Mouse (Mus musculus): ENCODE measurements around the gene Pdia5.

Gene Pdia5

DNA sequence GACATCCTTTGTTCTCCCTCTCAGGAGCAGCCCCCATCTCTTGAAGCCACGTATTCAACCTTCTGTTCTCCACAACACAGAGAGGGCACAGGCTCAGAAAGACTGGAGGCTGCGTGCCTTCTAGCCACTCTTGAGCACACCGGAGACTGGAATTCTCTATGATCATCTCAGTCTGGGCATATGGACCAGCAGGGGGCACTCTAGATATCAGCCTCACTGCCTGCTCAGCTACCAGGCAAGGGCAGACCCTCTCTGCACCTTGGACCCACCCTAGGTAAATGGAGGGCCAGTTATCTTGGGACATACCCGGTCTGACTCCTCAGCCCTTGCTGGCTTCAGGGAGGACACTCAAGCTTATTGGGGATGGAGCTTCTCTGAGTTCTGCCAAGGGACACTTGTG is 68.5 kb downstream of the Pdia5 start:
- POLR2A ChIA-PET = interaction anchor here in 3 of 4 experiments (0.6 to 1.4 kb wide), 6 partner anchors 9 to 166 kb away, joined by 3 to 4 read pairs (median 3); no protein-coding TSS in a partner anchor

DNA sequence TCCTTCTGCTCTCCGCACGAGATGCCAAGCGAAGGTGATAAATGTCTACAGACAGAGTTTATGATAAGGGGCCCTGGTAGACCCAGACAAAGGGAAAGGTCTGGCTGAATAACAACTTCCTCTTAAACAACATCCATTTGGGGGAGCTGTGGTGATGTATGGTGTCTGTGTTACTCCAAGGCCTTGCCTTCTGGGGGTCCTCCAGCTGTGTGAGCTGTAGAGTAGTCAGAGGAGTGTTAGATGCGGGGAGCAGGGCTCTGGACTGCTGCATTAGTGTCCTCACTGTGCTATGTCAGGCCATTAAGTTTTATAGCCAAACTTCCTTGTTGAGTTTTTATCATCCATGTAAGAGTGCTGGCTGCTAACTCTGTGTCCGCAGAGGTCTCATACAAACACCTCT is 76.1 kb downstream of the Pdia5 start:
- CTCF ChIA-PET = no interaction called here
- POLR2A ChIA-PET = no interaction called here

More for the DNA sequence above, 68.5 kb downstream of the Pdia5 start:
- CTCF ChIA-PET = interaction anchor here (0.6 to 1.8 kb wide), 14 partner anchors 10 to 732 kb away, joined by 3 to 12 read pairs (median 4); partner anchors contain the start of genes Sec22a (in 1 of the 4) and Sema5b (in 1 of the 4)

GRCm38 (mm10) chr16:35406706-35407105 is 84.0 kb downstream of the Pdia5 start:
- ChIA-PET CTCF (interaction anchor here in 2 of 4 experiments (1.0 to 1.3 kb wide), 3 partner anchors 134 to 221 kb away, joined by 3 read pairs; no protein-coding TSS in a partner anchor), POLR2A (interaction anchor here in 1 of 4 experiments (0.6 to 1.6 kb wide), 3 partner anchors 13 to 43 kb away, joined by 3 to 6 read pairs (median 6); partner anchors contain the start of gene Sec22a)

DNA sequence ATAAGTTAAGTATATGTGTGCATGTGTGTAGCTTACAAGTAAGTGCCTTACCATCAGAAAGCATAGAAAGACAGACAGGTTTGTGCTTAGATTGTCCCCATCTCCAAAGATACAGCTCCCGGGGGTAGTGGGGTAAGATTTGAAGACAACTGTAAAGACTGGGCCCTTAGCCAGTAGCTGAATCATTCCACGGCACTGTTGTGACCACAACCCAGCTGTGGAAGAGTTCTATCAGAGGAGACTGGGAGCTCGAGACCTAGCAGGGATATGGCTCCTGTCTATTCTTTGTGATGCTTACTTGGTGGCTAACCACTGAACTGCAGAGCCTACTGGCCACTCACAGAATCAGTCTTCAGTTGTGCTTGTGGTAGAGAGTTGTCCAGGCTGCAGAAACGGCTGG is 84.5 kb downstream of the Pdia5 start:
- ChIA-PET CTCF (interaction anchor here in 3 of 4 experiments (0.5 to 2.2 kb wide), 4 partner anchors 16 to 455 kb away, joined by 3 to 5 read pairs (median 3); no protein-coding TSS in a partner anchor), POLR2A (interaction anchor here in 2 of 4 experiments (0.6 to 2.2 kb wide), 4 partner anchors 35 to 80 kb away, joined by 3 to 7 read pairs (median 4); partner anchors contain the start of gene Sec22a (in 2 of the 2))

DNA sequence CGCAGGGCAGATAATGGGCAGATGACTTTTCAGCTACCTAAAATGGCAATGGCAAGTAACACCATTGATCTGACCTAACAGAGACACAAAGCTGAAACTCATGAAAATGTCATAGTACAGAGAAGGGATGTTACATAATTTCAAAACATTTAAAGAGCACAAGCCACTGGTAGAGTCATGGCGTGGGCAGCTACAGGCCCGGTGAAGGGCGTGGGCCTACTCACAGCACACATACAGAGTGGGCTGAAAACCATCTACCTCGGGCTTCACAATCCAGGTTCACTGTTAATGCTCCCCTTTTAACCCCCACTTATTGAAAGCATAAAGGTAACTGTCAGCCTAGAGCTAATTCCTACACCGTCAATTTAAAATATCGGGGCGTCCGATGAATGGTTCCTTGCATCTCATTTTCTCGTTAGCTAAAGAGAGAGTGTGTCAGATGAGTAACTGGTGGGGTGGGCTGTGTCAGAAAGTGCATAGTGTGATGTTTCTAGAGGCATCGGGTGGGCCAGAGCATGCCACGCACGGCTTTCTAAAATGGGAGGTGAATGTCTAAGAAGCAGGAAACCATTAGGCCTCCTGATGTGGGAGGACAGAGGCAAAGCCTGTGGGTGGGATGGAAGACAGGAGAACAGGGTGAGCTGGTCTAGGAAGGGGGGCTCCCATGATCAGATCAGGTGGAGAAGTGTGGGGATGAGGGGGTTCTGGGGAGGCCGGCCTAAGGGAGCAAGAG is 85.2 kb downstream of the Pdia5 start:
- ChIA-PET POLR2A (interaction anchor here in 2 of 4 experiments (0.6 to 2.2 kb wide), 10 partner anchors 8 to 367 kb away, joined by 3 to 7 read pairs (median 3); partner anchors contain the start of gene Sec22a (in 1 of the 2)), CTCF (interaction anchor here in 3 of 4 experiments (0.5 to 2.2 kb wide), 3 partner anchors 13 to 135 kb away, joined by 3 to 5 read pairs (median 4); no protein-coding TSS in a partner anchor)

DNA sequence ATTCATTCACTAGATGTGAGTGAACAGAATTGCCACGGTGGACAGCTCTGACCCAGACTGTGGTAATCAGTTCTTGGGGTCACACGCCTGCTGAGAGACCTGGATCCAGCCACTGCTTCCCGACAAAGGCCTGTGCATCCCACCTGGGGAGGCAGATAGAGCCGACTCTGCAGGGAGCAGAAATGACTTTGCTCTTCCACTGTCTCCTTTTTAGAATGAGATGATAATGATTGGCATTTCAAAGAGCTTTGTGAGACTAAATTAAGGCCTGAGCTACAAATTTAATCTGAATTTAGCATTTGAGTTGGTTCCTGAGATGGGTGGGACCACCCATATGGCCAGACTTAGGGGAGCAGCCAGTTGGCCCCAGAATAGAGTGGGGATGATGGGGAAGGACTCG is 85.8 kb downstream of the Pdia5 start:
- ChIA-PET CTCF (interaction anchor here in 2 of 4 experiments (0.5 to 2.2 kb wide), 2 partner anchors 14 to 18 kb away, joined by 4 to 5 read pairs; no protein-coding TSS in a partner anchor), POLR2A (interaction anchor here in 2 of 4 experiments (0.6 to 2.2 kb wide), 9 partner anchors 8 to 368 kb away, joined by 3 to 7 read pairs (median 3); partner anchors contain the start of gene Sec22a (in 1 of the 2))

DNA sequence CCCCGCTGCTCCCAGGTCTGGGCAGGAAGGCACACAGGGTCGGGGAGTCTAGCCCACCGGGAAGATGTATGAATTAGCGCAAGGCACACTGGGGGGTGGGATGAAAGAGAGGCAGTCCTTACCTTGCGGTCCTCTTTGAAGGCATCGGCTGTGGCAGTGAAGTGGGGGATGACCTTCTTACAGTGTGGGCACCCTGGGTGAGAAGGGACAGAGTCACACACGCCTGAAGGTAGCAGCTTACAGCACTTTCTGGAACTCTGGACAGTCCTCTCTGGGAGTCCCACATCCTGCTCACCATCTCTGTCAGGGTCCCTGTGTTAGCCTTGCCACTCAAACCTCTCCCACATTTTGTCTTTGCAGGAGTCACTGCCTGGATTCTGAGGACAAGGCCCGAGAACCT is 86.8 kb downstream of the Pdia5 start:
- POLR2A ChIA-PET = no interaction called here
- CTCF ChIA-PET = interaction anchor here in 1 of 4 experiments (2.2 kb wide), 1 partner anchor 19 kb away, joined by 5 read pairs; no protein-coding TSS in a partner anchor

DNA sequence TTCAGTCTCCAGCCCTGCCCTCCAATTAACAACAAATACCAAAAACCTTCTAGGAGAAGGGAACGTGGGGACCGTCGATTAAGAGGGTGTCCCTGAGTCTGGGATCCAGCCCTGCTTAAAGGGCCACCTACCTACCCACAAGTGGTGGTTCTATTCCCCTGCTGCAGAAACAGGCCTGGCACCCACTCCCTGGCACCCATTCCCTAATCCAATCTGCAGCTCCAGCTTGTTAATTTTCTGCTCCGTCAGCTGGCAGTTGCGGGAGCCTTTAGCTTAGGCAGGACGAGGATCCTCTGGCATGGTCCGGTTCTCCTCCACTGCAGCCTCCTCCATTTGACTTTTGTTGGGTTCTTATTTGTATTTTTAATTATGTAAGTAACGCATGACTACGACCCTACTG is 87.3 kb downstream of the Pdia5 start:
- ChIA-PET CTCF (no interaction called here), POLR2A (interaction anchor here in 1 of 4 experiments (0.5 to 0.6 kb wide), 2 partner anchors 21 to 158 kb away, joined by 3 to 4 read pairs; no protein-coding TSS in a partner anchor)

GRCm38 (mm10) chr16:35392813-35393212 is 97.9 kb downstream of the Pdia5 start:
- ChIA-PET POLR2A (no interaction called here), CTCF (no interaction called here)

GRCm38 (mm10) chr16:35385654-35386053 is 105.0 kb downstream of the Pdia5 start:
- CTCF ChIA-PET = no interaction called here

DNA sequence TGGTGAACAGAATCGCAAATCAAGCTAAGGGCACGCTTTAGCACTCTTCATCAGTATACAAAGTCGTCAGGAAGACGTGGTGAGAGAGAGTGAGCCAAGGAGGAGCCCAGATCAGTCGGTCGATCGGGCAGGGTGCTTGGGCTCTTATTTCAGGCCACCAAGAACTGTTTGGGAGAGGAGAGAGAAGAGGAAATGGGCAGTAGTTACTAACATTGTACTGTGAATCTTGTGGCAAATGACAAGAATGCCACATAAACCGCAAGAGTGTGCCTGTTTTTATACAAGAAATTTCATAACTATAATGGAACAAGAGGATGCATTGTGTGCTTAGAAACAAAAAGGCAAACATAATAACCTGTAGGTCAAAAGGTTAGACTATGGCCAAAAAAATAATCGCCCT is 110.6 kb downstream of the Pdia5 start:
- POLR2A ChIA-PET = interaction anchor here in 2 of 4 experiments (0.5 to 1.2 kb wide), 3 partner anchors 10 to 161 kb away, joined by 3 to 5 read pairs (median 3); partner anchors contain the start of genes Sec22a (in 1 of the 2) and Sema5b (in 1 of the 2)
- CTCF ChIA-PET = interaction anchor here in 2 of 4 experiments (1.1 kb wide), 2 partner anchors 9 to 19 kb away, joined by 3 to 5 read pairs; no protein-coding TSS in a partner anchor

More at GRCm38 (mm10) chr16:35385654-35386053, 105.0 kb downstream of the Pdia5 start:
- POLR2A ChIA-PET = no interaction called here

DNA sequence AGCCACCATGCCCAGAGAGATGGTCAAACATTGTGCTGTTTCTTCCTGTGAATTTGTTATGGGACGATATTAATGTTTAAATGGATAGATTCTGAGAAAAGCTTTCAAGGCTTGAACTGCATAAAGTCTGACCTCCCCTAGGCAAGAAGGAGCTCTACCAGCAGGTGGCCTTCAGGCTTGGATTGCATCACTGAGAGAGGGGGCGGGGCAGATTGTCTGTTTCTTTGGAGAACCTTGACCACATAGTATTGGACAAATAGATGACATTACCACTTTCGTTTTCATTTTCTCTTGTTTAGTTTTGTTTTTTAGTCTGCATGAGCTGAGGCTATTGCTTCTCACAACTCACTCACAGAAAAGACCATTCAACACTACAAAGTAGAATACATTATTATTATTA is 111.3 kb downstream of the Pdia5 start:
- POLR2A ChIA-PET = interaction anchor here in 2 of 4 experiments (0.5 to 0.7 kb wide), 3 partner anchors 10 to 62 kb away, joined by 3 to 6 read pairs (median 5); partner anchors contain the start of gene Sec22a (in 1 of the 2)
- CTCF ChIA-PET = interaction anchor here in 2 of 4 experiments (1.1 kb wide), 2 partner anchors 10 to 19 kb away, joined by 3 to 5 read pairs; no protein-coding TSS in a partner anchor

GRCm38 (mm10) chr16:35364063-35364428 is 126.6 kb downstream of the Pdia5 start:
- ChIA-PET POLR2A (interaction anchor here (0.5 to 2.5 kb wide), 39 partner anchors 10 to 1114 kb away, joined by 3 to 16 read pairs (median 4); partner anchors contain the start of genes Hacd2 (in 1 of the 4), Pdia5 (in 1 of the 4) and Sema5b (in 1 of the 4)), CTCF (interaction anchor here in 3 of 4 experiments (0.5 to 2.4 kb wide), 8 partner anchors 44 to 397 kb away, joined by 3 to 11 read pairs (median 4); partner anchors contain the start of gene Sema5b (in 1 of the 3))

DNA sequence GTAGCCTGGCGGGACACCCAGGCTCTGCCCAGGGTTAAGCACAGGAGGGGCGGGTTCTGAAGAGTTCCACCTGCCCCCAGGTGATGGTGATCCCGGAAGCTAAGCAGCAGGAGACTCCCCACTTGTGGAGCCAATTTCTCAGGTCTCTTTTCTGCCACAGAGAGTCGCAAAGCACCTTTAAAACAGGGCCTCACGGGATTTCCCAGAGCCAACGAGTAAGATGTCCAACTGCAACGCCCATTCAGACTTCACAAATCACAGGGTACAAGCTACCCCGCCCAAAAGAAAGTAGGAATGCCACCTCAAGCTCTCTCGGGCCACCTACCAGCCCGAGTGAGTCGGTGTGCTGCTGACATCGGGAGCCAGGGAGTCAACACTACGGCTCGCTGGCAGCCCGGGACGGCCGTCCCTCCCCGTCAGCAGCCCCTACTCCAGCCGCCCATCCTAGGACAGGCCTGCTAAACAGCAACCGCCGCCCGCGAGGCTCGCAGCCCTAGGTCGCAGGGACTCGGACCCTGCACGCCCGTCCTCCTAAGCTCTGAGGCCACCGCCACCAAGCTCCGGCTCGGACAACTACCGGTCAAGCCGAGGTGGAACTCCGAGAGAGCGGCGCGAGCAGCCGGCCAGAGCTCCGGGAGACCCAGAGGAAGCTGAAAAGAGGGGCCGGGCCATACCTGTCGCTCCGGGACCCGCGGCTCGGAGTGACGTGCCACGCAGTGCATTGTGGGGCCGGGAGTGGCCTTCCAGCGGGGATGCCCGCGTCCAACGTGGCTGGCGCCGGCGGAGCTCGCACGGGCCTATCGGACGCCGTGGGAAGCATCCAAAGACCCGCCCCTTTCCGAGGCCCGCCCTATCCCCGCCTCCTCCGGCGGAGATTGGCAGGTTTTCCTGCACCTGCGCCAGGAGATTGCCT is 127.3 kb downstream of the Pdia5 start, which contains the start of gene Sec22a:
TSS of gene Sec22a (minus strand) at position 769 of the 913 bp plus-strand sequence.
- POLR2A ChIA-PET = interaction anchor here (0.6 to 2.5 kb wide), 42 partner anchors 10 to 1285 kb away, joined by 3 to 16 read pairs (median 4); partner anchors contain the start of genes Hacd2 (in 1 of the 4), Pdia5 (in 1 of the 4) and Sema5b (in 1 of the 4)
- CTCF ChIA-PET = interaction anchor here in 3 of 4 experiments (0.5 to 2.4 kb wide), 9 partner anchors 44 to 461 kb away, joined by 3 to 11 read pairs (median 3); partner anchors contain the start of gene Sema5b (in 1 of the 3)

DNA sequence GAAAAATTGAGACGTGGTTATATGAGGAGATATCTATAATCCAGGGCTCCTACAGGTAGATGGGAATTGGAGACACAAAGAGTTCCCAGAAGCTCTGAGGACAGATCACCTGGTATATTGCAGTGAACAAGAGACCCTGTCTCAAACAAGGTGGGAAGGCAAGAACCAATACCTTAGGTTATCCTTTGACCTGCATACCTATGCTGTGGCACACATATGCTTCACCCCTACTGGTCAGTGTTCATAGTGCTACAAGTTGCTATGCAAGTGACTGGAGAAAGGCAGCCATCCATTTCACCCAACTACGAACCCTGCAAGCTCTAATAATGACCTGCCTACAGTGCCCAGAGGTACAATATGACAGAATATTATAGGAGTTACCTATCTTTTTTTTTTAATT is 128.5 kb downstream of the Pdia5 start:
- ChIA-PET POLR2A (interaction anchor here in 2 of 4 experiments (0.6 to 2.5 kb wide), 6 partner anchors 15 to 424 kb away, joined by 3 to 9 read pairs (median 4); no protein-coding TSS in a partner anchor), CTCF (interaction anchor here in 1 of 4 experiments (0.5 kb wide), 1 partner anchor 90 kb away, joined by 4 read pairs; no protein-coding TSS in a partner anchor)

DNA sequence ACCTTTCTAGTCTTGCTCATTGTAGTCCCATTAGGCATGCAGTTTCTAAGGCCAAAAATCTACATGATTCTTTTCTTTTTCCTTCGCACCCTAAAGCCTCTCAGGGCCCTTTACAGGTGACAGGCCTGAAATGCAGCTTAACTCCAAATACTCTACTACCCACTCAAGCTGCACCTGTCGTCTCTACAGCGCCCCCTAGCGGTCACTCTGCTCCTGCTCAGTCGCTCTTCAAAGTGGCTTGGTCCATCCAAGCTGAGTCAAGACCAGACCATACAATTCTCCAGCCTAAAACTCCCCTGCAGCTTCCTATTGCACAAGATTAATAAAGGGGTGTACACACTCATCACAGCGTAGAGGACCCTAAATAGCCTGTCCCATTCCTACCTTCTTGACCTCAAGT is 130.1 kb downstream of the Pdia5 start:
- ChIA-PET POLR2A (no interaction called here), CTCF (interaction anchor here in 2 of 4 experiments (0.5 to 1.2 kb wide), 13 partner anchors 19 to 458 kb away, joined by 3 to 11 read pairs (median 4); partner anchors contain the start of gene Sema5b (in 2 of the 2))

DNA sequence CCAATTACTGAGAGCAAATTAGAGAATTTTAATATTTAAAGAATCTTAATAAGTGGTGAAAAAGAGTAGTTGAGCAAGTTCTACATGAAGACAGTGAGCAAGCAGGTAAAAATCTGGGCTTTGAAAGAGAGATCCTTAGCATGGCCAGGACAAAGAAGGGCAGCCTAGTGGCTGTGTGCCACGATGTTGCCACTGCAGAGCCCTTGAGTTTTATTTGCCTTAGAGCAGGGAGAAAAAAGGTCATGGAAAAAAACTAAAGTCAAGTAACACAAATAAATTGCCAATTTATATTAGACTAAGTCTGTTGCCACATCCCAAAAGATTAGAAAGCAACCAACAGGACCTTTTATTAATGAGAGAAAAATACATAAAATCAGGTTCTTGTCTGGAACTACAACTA is 133.2 kb downstream of the Pdia5 start:
- CTCF ChIA-PET = no interaction called here

More for the DNA sequence above, 133.2 kb downstream of the Pdia5 start:
- POLR2A ChIA-PET = no interaction called here

All from embryonic stem cell, embryonic (primary cell).